Comparison of ENCODE assay signal across 23 mouse cellular contexts in genomic region chr17:11431323-11431722, GRCm38 (mm10).
DNase-seq lines count a peak whose midpoint lies in the region; ATAC-seq and TF ChIP-seq lines count a peak whose summit lies in the region.
"Had no signal": no experiment of that assay in that cellular context is flagged by ENCODE, and none has a peak within 500 bp of the region (broad histone marks: within the 10 kb centered on the region; RNA-seq: fewer than 3 reads in every experiment).

No protein-coding gene starts in this region.

- no peak for TF ChIP-seq CTCF in Patski (IDR thresholded peaks at IDR 0.05)
- TF ChIP-seq CTCF in forebrain, postnatal 0 days (IDR thresholded peaks at IDR 0.05; ENCODE audit: low read depth): no peak

- 91% methylated on average over 2 of the region's 2 CpGs for WGBS in forebrain, postnatal 0 days

- no peaks in the 10 kb centered on the region for H3K36me3 ChIP-seq in forebrain, postnatal 0 days (ENCODE audit: insufficient read depth)
- H3K36me3 ChIP-seq: G1E had no signal

- ATAC-seq in Patski: peak; percentile 93
- ATAC-seq in forebrain, postnatal 0 days: no peak
- ATAC-seq: activated CD4-positive, CD25-positive, alpha-beta regulatory T cell, adult 4 months; CD4-positive, CD25-positive, alpha-beta regulatory T cell, adult 4 months had no signal

- POLR2A ChIA-PET in Patski (lab: Charles Lee): interaction anchor here (0.5 kb wide), 1 partner anchor 16 kb away, joined by 4 read pairs; no protein-coding TSS in a partner anchor

- H3K27ac ChIP-seq in forebrain, postnatal 0 days (ENCODE audit: low read depth, low read length): no peak overlapping the region

- no peaks in the 10 kb centered on the region for H3K4me1 ChIP-seq in forebrain, postnatal 0 days (ENCODE audit: insufficient read depth)

- H3K27me3 ChIP-seq in Patski: no peaks in the 10 kb centered on the region
- H3K27me3 ChIP-seq in forebrain, postnatal 0 days (ENCODE audit: insufficient read depth, low read length): no peaks in the 10 kb centered on the region
- H3K27me3 ChIP-seq: CH12.LX had no signal

- DNase-seq in 3T3-L1 (ENCODE audit: low read depth, low spot score): peak; percentile 33
- DNase-seq in Muller cell, postnatal 12 days (ENCODE audit: inconsistent ontology term): peak; percentile 21
- peak; percentile 50 for DNase-seq in Patski (ENCODE audit: low read depth, low spot score)
- DNase-seq in urinary bladder, postnatal 25 days (ENCODE audit: low spot score): no peak
- DNase-seq in forebrain, postnatal 0 days: no peak
- no peak for DNase-seq in urinary bladder, postnatal 4 days (ENCODE audit: low spot score in 2 of 2)
- DNase-seq: adrenal gland, adult 2 months; adrenal gland, adult 8-10 months; adrenal gland, postnatal 10 days; adrenal gland, postnatal 14 days; adrenal gland, postnatal 25 days; adrenal gland, postnatal 36 days; B cell, adult 2 months; cerebellum, adult 11 months; cerebellum, adult 11-12 months; cerebellum, adult 18-20 months; cerebellum, adult 2 months; cerebellum, adult 8-10 months; cerebellum, adult 9-10 months had no signal

- in situ Hi-C loops in Patski (cut with MboI; ENCODE audit: low pct_unique_long_range_greater_than_20kb): no loop called here

- H3K4me2 ChIP-seq in forebrain, postnatal 0 days (ENCODE audit: low read depth): no peak overlapping the region

- CTCF ChIA-PET in Patski (lab: Charles Lee): no interaction called here

- H3K9me3 ChIP-seq in forebrain, postnatal 0 days (ENCODE audit: low read length): no peaks in the 10 kb centered on the region
- H3K9me3 ChIP-seq: G1E had no signal

- H3K4me3 ChIP-seq in forebrain, postnatal 0 days (ENCODE audit: low read depth, low read length): no peak overlapping the region

- no peak overlapping the region for H3K9ac ChIP-seq in forebrain, postnatal 0 days

Comparison
In these comparisons a context has a peak if more than half of its experiments do, and no peak if none do; other contexts are left out.
1. DNase-seq: peak in 3T3-L1 (single experiment), Muller cell, postnatal 12 days (single experiment) and Patski (single experiment); none in urinary bladder, postnatal 25 days (single experiment), forebrain, postnatal 0 days (single experiment) and urinary bladder, postnatal 4 days (0 of 2).